Mouse (Mus musculus): Measurements from ENCODE around the gene Tcn2.

DNA sequence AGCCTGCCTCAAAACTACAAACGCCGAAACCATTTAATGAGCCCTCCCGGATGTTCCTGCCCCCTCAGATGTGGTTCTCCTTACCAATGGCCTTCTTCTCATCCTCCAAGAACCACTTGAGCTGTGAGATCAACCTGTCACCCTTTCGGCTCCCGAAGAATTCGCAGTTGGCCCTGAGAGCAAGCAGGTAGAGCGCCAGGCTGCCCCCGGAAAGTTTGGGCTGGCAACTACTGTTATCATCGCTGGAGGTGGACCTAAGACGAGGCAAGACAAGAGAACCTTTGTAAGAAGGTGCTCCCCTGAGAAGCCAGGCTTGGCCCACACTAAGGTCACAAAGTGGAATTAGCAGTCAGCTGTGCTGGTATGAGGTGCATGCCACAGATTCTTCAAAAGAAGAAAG, 6.0 kb downstream of the Tcn2 start:
- TF ChIP-seq CTCF (IDR thresholded peaks at IDR 0.05; ENCODE audit: control insufficient read depth, insufficient read depth, insufficient replicate concordance, low read depth, low read length): no peak
- TF ChIP-seq POLR2A (IDR thresholded peaks at IDR 0.05; ENCODE audit: control insufficient read depth, low read depth, low read length): no peak

All from testis, adult 2 months (tissue).